Mouse (Mus musculus) adrenal gland, adult (tissue): ENCODE data around the gene Brat1.

Experiments
- DNase-seq, 2 experiments: peaks; one replicate each; pipeline ENCODE4 v3.0.0; 2022 to 2023; ENCODE audit warnings: low spot score in 1 of 2; ENCODE audit not compliant: inconsistent age in 2 of 2

Gene Brat1

DNA sequence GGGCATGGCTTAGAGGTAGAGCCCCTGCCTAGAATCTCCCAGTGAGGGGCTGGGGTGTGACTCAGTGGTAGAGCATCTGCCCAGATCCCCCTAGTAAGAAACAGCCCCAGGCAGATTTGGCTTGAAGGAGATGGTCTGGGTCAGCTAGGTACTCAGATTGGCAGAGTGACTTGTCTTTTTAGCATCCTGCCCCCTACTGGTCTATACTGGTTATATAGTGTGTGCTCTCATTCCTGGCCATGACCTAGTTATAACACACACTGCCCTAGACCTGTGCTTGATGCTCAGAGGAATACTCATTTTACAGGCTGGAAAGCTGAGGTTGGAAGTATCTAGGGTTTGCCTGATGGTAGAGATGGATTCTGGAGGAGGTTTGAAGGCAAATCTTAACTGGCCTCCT lies 37.1 kb downstream of the Brat1 start:
- peak in 1 of 2 experiments; percentile 68 for DNase-seq

DNA sequence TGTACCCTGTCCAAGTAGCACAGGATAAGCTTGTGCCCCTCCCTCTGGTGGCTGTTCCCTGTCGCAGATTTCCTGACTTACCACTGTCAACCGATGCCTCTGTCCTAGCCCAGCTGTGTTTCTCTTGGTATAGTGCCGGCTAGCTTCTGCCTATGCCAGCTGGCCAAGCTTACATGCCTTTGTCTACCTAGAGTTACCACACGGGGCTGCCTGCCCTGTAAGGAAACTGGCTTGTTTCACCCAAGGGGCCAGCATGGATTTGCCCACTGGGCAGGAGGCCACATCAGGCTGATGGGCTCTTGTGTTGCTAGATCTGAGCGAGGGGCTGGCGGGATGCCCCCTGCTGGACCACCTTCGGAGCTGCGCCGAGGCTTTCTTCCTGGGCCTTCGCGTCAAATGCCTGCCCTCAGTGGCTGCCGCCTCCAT lies 38.9 kb downstream of the Brat1 start:
- DNase-seq: no peak

DNA sequence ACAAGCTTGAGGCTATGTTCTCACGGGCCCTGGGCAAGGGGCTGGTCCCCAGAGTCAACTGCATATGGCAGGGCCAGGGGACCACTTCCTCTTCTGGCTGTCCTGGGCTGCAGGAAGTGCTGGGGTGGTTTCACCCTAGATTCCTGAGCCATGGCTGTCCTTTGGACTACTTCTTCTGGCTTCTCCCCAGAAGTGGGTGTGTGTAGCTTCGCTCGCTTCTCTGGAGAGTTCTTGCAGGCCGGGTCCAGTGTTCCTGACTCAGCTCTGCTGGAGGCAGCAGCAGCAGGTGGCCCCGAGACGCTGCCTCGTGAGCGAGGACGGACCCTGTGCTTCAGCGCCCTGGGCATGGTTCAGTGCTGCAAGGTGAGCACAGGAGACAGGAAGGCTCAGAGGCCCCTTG lies 43.6 kb downstream of the Brat1 start:
- DNase-seq: peak in 1 of 2 experiments; percentile 49

DNA sequence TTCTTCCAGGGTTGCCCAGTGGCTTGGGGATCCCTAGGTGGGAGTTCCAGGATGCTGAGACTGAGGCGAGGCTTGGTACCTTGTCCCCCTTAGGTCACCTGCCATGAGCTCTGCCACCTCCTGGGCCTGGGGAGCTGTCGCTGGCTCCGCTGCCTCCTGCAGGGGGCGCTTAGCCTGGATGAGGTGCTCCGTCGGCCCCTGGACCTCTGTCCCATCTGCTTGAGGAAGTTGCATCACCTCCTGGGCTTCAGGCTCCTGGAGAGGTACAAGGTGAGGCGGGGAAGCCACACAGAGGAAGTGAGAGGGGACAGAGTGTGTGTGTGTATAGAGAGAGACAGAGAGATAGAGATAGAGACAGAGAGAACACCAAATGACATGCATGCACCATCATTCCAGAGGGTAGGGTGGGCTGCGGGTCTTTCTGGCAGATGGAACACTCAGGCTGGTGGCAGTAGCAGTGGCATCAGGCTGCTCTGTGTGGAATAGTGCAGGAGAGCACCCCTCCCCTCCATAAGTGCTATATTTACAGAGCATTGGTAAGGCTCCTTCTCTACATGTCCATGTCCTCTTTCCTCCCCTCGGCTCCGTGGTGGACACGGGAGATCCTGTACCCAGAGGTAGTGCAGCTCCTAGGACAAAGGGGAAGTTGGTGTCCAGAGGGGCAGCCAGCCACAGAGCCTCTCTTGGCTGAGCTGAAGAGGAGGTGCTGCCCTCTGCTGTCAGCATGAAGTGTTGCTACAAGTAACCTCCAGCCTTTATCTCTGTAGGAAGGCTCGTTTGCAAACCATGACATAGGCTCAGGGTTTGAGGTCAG lies 44.5 kb downstream of the Brat1 start:
- peak; percentile 74 to 90 for DNase-seq

DNA sequence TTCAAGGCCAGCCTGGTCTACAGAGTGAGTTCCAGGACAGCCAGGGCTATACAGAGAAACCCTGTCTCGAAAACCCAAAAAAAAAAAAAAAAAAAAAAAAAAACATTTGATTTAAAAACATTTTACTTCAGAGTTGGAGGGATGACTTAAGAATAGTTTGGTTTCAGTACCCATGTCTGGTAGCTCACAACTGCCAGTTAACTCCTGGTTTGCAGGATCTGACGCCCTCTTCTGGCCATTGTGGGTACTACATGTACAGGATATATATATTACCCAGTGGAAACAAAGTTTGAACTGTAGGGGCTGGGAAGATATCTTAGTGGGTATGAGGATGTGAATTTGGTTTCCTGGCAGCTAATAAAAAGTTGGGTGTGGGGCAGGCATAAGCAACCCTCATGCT lies 46.1 kb downstream of the Brat1 start:
- DNase-seq: peak in 1 of 2 experiments; percentile 76

DNA sequence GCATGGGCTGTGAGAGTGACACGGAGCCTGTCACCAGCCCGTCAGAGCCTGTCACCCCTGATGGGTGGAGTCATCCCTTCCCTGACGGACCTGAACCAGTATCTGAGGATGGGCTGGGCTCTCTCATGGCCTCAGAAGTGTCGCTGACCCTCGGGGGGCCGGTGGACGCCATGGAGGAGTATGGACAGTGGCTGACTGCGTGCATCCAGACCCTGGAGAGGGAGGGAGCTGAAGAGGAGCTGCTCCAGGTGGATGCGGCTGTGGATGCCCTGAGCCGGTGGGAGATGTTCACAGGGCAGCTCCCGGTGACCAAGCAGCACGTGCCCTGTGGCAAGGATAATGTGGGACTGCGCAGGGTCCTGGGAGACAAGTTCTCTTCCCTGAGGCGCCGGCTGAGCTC lies 47.2 kb downstream of the Brat1 start:
- no peak for DNase-seq

DNA sequence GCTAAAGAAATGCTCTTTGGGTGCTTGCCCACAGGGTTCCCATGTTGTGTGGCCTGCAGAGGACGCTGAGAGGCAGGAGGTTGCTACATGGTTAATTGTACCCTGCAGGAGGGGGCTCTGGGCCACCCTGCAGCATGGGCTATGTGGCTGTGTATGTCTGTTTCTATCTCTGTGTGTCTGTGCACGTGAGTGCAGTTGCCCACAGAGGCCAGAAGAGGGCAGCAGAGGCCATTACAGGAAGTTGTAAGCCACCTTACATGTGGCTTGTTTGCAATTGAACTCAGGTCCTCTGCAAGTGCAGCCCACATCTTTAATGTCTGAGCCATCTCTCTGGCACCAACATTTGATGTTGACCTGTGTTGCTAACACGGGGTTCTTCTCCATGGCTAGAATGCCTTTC lies 47.8 kb downstream of the Brat1 start:
- no peak for DNase-seq

DNA sequence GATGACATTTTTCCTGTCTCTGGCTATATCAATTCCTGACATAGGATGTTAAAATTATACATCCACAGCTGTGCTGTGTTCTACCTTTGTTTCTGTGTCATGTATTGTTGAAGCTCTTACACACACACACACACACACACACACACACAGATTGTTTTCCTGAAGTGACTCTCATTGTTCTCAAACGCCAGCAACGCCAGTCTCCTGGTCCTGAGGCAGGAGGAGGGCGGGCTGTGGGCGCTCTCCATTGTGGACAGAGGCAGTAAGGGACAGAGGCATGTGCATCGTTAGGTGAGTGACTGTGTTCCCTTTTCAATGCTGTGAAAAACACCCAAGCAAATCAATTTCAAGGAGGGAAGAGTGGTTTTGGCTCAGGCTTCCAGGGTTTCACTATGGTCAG lies 48.4 kb downstream of the Brat1 start:
- DNase-seq: no peak

DNA sequence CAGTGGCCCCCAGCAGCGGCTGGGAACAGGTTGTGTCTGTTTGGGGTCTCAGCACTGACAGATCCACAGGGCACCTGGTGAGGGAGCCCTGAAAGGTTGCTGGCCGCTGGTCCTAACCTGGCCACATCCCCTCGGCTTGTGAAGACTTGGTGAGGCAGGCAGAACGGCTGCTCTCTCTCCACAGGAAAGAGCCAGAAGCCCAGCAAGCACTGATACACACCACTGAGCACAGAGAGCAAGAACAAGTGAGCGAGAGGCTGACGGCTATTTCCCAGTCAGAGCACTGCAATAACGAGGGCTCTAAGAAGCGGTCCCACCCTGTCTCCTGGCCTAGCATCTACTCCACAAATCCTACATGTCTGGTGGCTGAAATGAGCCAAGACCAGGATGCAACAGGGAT lies 54.1 kb downstream of the Brat1 start:
- no peak for DNase-seq

DNA sequence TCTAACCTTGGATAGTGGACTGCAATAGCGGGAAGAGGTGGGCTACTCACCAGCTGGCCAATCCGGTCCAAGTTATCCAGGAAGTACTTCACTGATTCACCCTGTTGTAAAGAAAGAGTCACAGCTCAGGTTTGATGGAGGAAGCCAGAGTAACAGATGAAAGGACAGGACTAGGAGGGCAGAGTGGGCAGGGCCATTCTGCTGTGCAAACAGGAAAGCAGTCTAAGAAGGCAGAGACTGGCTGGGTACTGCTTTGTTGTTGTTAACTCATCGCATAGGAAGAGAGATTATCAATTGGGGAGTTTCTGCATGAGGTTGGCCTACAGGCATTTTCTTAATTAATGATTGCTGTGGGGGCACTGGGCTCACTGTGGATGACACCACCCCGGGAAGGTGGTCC lies 57.7 kb downstream of the Brat1 start:
- DNase-seq: no peak

DNA sequence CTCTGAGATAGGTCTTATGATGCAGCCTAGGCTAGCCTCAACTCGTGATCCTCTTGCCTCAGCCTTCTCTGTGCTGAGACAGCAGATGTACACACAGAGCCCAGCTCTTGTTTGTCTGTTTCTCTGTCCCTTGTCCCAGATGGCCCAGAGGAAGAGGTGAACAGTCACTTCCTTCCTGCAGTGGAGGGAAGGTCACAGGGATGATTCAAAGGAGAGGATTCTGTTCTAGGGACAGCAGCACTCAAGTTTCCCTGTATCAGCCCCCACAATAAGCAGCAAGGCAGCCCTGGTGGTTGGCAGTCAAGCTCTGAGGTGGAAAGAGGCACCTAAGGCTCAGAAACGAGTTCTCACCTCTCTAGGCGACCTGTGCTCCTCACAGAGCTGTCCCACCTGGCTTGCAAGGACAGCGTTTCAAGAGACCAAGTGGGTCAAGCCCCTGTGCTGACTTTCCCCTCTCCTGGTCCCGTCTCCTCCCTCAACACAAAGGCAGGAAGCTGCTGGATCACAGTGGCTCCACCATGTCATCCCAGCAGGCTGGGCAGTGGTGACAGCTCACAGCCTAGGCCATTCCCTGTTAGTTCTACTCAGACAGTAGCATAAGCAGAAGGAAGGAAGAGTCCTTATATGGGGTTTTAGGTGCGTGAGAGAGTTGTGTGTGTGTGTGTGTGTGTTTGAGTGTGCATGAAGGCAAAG lies 60.3 kb downstream of the Brat1 start:
- DNase-seq: peak; percentile 66 to 86

DNA sequence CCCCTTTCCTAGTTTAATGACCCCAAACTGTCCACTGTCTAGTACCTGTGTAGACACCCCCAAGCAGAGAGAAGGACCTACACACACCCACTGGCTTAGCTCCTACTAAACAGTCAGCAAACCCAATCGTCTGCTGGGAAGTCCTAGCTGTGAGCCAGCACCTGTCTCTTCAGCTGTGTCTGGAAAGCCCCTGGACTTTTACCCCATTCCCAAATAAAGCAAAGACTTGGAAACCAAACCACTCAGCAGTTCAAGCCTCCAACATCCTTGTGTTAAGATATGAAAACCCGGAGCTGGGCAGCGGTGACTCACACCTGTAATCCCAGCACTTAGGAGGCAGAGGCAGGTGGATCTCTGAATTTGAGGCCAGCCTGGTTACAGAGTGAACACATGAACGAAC lies 61.8 kb downstream of the Brat1 start:
- no peak for DNase-seq

DNA sequence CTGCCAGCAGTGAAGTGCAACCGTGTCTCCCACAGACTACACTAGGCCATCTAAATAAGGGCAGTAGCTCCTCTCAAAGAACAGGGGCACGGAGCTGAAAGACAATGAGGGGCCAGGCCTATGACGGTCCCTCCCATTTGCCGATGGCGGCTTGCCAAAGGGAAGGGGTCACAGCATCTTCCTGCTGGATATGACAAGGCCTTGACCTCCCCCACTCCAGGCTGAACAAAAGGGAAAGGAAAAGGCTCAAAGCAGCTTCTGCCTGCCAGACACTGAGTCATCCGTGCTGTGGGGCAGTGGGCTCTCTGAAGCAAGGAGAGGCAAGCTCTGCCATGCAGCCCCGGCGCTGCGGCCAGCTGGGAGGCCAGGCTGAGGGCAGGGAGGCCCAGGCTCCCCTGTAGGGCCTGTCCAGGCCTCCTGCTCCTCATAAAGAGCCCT lies 62.9 kb downstream of the Brat1 start:
- peak; percentile 93 to 96 for DNase-seq

DNA sequence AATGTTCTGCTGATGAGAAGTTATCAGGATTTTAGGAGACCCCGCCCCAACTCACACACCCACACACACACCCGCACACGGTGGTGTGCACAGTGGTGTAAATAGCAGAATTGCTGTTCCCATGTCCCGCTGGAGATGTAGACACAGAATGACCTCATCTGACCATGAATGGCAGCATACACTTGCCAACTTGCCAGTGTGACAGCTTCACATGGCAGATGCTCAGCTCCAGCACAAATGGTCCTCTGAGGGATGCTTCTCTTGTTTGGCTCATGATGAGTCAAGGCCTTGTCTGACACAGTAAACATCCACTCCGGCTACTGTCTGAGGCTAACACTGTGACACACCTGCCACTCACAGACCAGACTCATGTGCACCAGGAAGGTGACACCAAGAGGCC lies 63.5 kb downstream of the Brat1 start:
- DNase-seq: peak; percentile 77 to 86
